Mouse (Mus musculus) c-Kit-negative CD71-positive TER-119-positive erythroid progenitor cells, embryonic 14.5 days (primary cell): ENCODE results near the gene Zbtb3.
A peak's percentile ranks its signal among the peaks of the same experiment; 100 is the strongest.

ENCODE experiments used
- DNase-seq: peaks from one replicate; pipeline ENCODE4 v3.0.0-alpha.2; 2013; ENCODE audit warnings: low read depth, low spot score

Zbtb3 gene

GRCm38 (mm10) chr19:8839908-8840791, 37.8 kb downstream of the Zbtb3 start:
- peak; percentile 46 for DNase-seq

- no peak for DNase-seq
These were observed 38.7 kb downstream of the Zbtb3 start for GRCm38 (mm10) chr19:8841012-8841411.

GRCm38 (mm10) chr19:8842961-8843360, 40.6 kb downstream of the Zbtb3 start:
- DNase-seq, result no peak

- peak; percentile 70 for DNase-seq
These were observed 42.2 kb downstream of the Zbtb3 start for GRCm38 (mm10) chr19:8844371-8845129.

GRCm38 (mm10) chr19:8848356-8848755, 46.0 kb downstream of the Zbtb3 start:
- no peak for DNase-seq

- DNase-seq, result no peak
These were observed 48.1 kb downstream of the Zbtb3 start, which contains the start of gene Lrrn4cl for GRCm38 (mm10) chr19:8850402-8850901. Gene Lrrn4cl (plus strand): TSS chr19:8850768.

GRCm38 (mm10) chr19:8851639-8852038, 49.3 kb downstream of the Zbtb3 start:
- DNase-seq, result no peak

GRCm38 (mm10) chr19:8852236-8852928, 50.0 kb downstream of the Zbtb3 start:
- no peak for DNase-seq

- no peak for DNase-seq
These were observed 50.8 kb downstream of the Zbtb3 start for GRCm38 (mm10) chr19:8853117-8853516.
